Mouse (Mus musculus): Measurements from ENCODE around the gene Trim40. TPM values are rescaled to one million over a fixed set of nuclear protein-coding genes. Genes with fewer than 3 reads are reported as not detected.
"Not testable (repeated sequence)": the region's sequence is repeated elsewhere in the genome, so short reads cannot be mapped to it uniquely, and the experiment has no call there.

The Trim40 gene
- polyA plus RNA-seq, 1 experiment: 0.07 TPM

DNA sequence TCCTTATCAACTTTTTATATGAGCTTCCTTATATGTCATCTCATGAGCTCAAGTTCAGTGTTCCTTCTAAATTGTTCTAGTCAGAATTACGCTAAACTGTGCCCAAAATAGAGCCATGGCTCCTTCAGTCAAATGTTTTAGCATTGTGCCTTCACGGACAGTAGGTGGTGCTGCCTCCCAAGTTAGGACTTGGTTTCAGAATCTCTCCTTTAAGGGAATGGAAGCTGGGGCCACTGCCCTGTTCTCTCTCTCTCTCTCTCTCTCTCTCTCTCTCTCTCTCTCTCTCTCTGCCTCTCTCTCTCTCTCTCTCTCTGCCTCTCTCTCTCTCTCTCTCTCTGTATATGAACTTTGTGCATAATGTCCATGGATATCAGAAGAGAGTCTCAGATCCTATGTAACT lies 2.4 kb upstream of the Trim40 start:
- H3K4me3 ChIP-seq (replicated peaks; ENCODE audit: insufficient read depth, low read depth, low read length): no peak overlapping the region
- no peak overlapping the region for H3K27ac ChIP-seq (ENCODE audit: insufficient read depth, low read length)
- no peaks in the 10 kb centered on the region for H3K4me1 ChIP-seq (ENCODE audit: control insufficient read depth, insufficient read depth, low read length)
- 3% methylated on average over 2 of the region's 2 CpGs for WGBS
- peak; percentile 63; the same call in 1 of the 2 replicates for TF ChIP-seq CTCF (IDR thresholded peaks at IDR 0.05; ENCODE audit: borderline replicate concordance, insufficient read depth, low read depth, low read length)
- no peak for TF ChIP-seq POLR2A (IDR thresholded peaks at IDR 0.05; ENCODE audit: borderline replicate concordance, insufficient read depth, low read length)
- peak; percentile 23 to 25 for DNase-seq
- no peaks in the 10 kb centered on the region for H3K27me3 ChIP-seq (ENCODE audit: control insufficient read depth, insufficient read depth, low read length)

DNA sequence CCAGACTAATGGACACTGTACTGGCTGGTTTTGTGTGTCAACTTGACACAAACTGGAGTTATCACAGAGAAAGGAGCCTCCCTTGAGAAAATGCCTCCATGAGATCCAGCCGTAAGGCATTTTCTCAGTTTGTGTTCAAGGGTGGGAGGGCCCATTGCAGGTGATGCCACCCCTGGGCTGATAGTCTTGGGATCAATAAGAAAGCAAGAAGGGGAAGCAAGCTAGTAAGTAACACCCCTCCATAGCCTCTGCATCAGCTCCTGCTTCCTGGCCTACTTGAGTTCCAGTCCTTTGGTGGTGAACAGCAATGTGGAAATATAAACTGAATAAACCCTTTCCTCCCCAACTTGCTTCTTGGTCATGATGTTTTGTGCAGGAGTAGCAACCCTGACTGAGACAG lies 1.6 kb upstream of the Trim40 start:
- H3K4me3 ChIP-seq (replicated peaks; ENCODE audit: insufficient read depth, low read depth, low read length); H3K4me1 ChIP-seq (ENCODE audit: control insufficient read depth, insufficient read depth, low read length); DNase-seq; H3K27me3 ChIP-seq (ENCODE audit: control insufficient read depth, insufficient read depth, low read length); H3K27ac ChIP-seq (ENCODE audit: insufficient read depth, low read length): not testable (repeated sequence)
- WGBS: 84% methylated on average over 1 of the region's 1 CpGs

DNA sequence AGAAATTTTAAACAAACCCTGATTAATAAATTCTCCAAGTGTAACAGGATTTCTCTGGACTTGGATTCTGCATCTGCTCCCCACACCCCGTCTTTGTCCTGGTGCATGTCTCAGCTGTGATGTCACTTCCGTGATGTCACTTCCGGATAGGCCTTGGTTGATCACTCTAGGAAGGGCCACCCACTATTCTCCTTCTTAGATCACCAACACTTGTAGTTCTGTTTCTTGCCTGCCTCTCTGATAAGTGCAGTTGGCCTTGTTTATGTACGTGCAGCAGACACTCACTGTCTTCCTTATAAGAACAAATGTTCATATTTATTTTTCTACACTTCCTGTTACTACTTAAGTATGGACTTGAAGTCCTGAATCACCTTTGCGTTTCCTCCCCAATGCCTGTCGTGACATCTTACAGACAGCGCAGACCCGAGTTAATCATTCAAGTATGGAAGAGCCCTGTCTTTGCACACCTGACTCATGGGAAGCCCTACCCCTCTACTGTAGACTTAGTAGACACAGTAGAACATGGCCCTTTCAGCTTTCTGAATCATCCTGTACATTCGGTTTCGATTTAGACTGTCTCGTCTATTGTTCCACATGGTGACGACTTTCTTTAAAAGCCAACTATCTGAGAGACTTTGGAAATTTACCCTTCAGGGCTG lies 4.7 kb downstream of the Trim40 start:
- WGBS: 91% methylated on average over 12 of the region's 12 CpGs
- Histone ChIP-seq H3K27ac (ENCODE audit: insufficient read depth, low read length) (no peak overlapping the region), H3K27me3 (ENCODE audit: control insufficient read depth, insufficient read depth, low read length) (no peaks in the 10 kb centered on the region), H3K4me3 (replicated peaks; ENCODE audit: insufficient read depth, low read depth, low read length) (no peak overlapping the region), H3K4me1 (ENCODE audit: control insufficient read depth, insufficient read depth, low read length) (no peaks in the 10 kb centered on the region)
- TF ChIP-seq POLR2A (IDR thresholded peaks at IDR 0.05; ENCODE audit: borderline replicate concordance, insufficient read depth, low read length): no peak
- TF ChIP-seq CTCF (IDR thresholded peaks at IDR 0.05; ENCODE audit: borderline replicate concordance, insufficient read depth, low read depth, low read length): no peak
- no peak for DNase-seq

DNA sequence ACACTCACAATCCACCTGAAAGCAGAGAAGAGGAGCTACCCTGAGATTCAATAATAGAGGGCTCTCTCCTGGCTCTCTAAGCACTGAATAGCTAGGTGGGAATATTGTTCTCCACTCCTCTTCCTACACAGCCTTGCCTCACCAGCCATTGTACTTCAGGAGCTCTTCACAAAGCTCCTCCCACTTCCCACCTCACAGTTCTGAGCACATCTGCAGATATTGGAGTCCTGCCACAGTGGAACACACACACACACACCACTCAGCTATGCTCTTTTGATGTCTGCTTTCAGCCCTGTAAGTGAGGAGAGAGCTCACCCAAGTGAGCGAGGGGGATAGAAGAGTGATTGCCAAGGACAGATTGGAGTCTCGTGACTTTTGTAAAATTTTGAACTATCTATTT lies 6.6 kb downstream of the Trim40 start:
- WGBS: 52% methylated on average over 2 of the region's 2 CpGs
- no peak for DNase-seq
- Histone ChIP-seq H3K27me3 (ENCODE audit: control insufficient read depth, insufficient read depth, low read length) (no peaks in the 10 kb centered on the region), H3K4me1 (ENCODE audit: control insufficient read depth, insufficient read depth, low read length) (no peaks in the 10 kb centered on the region), H3K4me3 (replicated peaks; ENCODE audit: insufficient read depth, low read depth, low read length) (no peak overlapping the region), H3K27ac (ENCODE audit: insufficient read depth, low read length) (no peak overlapping the region)
- TF ChIP-seq CTCF (IDR thresholded peaks at IDR 0.05; ENCODE audit: borderline replicate concordance, insufficient read depth, low read depth, low read length) (no peak), POLR2A (IDR thresholded peaks at IDR 0.05; ENCODE audit: borderline replicate concordance, insufficient read depth, low read length) (no peak)

- Histone ChIP-seq H3K27ac (ENCODE audit: insufficient read depth, low read length) (no peak overlapping the region), H3K4me3 (replicated peaks; ENCODE audit: insufficient read depth, low read depth, low read length) (no peak overlapping the region), H3K27me3 (ENCODE audit: control insufficient read depth, insufficient read depth, low read length) (no peaks in the 10 kb centered on the region), H3K4me1 (ENCODE audit: control insufficient read depth, insufficient read depth, low read length) (no peaks in the 10 kb centered on the region)
- WGBS: 56% methylated on average over 4 of the region's 4 CpGs
- TF ChIP-seq POLR2A (IDR thresholded peaks at IDR 0.05; ENCODE audit: borderline replicate concordance, insufficient read depth, low read length) (no peak), CTCF (IDR thresholded peaks at IDR 0.05; ENCODE audit: borderline replicate concordance, insufficient read depth, low read depth, low read length) (no peak)
- no peak for DNase-seq
Measured at GRCm38 (mm10) chr17:36874636-36875035, 15.3 kb downstream of the Trim40 start.

DNA sequence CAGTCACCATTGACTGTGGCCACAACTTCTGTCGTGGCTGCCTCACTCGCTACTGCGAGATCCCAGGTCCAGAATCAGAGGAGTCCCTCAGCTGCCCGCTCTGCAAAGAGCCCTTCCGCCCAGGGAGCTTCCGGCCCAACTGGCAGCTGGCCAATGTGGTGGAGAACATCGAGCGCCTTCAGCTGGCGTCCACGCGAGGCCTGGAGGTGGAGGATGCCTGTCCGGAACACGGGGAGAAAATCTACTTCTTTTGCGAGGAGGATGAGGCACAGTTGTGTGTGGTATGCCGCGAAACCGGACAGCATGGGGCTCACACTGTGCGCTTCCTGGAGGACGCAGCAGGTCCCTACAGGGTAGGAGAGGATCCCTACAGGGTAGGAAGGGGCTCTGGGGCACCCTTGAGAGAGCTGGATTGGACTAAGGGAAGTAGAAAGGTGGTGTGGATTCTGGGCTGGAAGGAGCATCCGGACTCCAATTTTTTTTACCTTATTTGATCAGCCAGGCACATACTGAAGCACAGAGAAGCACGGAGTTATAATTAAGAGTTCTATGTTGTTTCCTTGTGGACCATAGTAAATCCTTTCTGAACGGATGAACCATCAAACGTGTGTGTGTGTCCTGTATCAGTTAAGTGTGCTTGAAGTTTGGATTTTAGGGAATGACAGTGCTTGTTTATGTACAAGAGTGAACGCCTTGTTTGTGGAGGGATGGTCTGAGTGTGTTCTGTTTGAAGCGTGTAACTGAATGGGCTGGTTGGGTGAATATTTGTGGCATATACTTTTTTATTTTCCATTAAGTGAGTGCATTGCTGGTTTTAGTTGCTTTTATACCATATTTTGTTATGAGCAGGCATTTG lies 19.7 kb downstream of the Trim40 start:
- WGBS: 46% methylated on average over 25 of the region's 25 CpGs
- Histone ChIP-seq H3K27me3 (ENCODE audit: control insufficient read depth, insufficient read depth, low read length) (no peaks in the 10 kb centered on the region), H3K4me1 (ENCODE audit: control insufficient read depth, insufficient read depth, low read length) (0 out of 2 replicates have a peak, but pooled peaks cover 4% of the 10 kb centered on the region), H3K27ac (ENCODE audit: insufficient read depth, low read length) (no peak overlapping the region), H3K4me3 (replicated peaks; ENCODE audit: insufficient read depth, low read depth, low read length) (no peak overlapping the region)
- DNase-seq: no peak
- no peak for TF ChIP-seq CTCF (IDR thresholded peaks at IDR 0.05; ENCODE audit: borderline replicate concordance, insufficient read depth, low read depth, low read length)
- no peak for TF ChIP-seq POLR2A (IDR thresholded peaks at IDR 0.05; ENCODE audit: borderline replicate concordance, insufficient read depth, low read length)

DNA sequence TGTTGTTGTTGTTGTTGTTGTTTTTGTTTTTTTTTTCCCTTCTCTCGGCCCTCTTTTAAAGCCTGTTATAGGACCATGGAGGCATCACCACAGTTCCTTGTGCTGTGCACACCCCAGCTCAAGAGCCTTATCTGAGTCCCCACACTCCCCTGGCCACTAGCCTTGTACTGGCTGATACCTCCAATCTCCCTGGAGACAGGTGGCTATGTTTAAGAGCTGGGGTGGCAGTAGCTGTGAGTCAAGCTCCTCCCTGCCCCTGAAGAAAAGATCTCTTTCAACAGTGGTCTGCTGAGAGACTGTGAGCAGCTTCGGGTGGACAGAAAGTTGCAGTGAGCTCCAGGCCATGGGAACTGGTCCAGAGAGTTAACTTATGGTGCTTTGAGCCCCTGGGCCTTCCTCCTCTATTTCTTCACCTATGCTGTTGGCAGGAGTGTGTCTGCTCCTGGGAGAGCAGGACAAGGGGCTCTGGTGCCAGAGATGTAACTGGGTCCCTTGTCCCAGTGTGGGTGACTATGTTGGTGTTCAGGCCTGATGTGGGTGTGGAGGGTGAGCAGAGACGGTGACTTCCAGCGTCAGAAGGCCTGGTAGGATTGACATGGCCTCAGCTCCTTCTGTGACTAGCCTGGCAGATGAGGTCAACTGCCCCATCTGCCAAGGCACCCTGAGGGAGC lies 20.5 kb downstream of the Trim40 start, which contains the start of gene Trim10:
Gene Trim10 (plus strand): TSS at position 291 of the 671 bp plus-strand sequence.
- no peak for DNase-seq
- Histone ChIP-seq H3K4me1 (ENCODE audit: control insufficient read depth, insufficient read depth, low read length) (0 out of 2 replicates have a peak, but pooled peaks cover 4% of the 10 kb centered on the region), H3K27ac (ENCODE audit: insufficient read depth, low read length) (no peak within 1 kb of the TSS), H3K27me3 (ENCODE audit: control insufficient read depth, insufficient read depth, low read length) (no peaks in the 10 kb centered on the region), H3K4me3 (replicated peaks; ENCODE audit: insufficient read depth, low read depth, low read length) (no peak within 1 kb of the TSS)
- 50% methylated on average over 4 of the region's 4 CpGs for WGBS
- TF ChIP-seq CTCF (IDR thresholded peaks at IDR 0.05; ENCODE audit: borderline replicate concordance, insufficient read depth, low read depth, low read length) (no peak), POLR2A (IDR thresholded peaks at IDR 0.05; ENCODE audit: borderline replicate concordance, insufficient read depth, low read length) (no peak)
